Mouse (Mus musculus) cerebellum, adult 9-10 months (tissue): Measurements from ENCODE around the gene Tmpo.

Experiments
- DNase-seq: peaks from one replicate; pipeline ENCODE4 v3.0.0; 2022

The Tmpo gene

GRCm38 (mm10) chr10:91153894-91154503 lies 27.1 kb downstream of the Tmpo start:
- no peak for DNase-seq

GRCm38 (mm10) chr10:91145413-91145812 lies 35.7 kb downstream of the Tmpo start:
- no peak for DNase-seq

GRCm38 (mm10) chr10:91143313-91144230 lies 37.5 kb downstream of the Tmpo start:
- no peak for DNase-seq

- DNase-seq, result no peak
These were observed 38.4 kb downstream of the Tmpo start for GRCm38 (mm10) chr10:91142654-91143191.

- DNase-seq, result peak; percentile 68
These were observed 39.6 kb downstream of the Tmpo start for GRCm38 (mm10) chr10:91141564-91141963.

GRCm38 (mm10) chr10:91139148-91139766 lies 41.9 kb downstream of the Tmpo start:
- no peak for DNase-seq

GRCm38 (mm10) chr10:91138317-91138716 lies 42.8 kb downstream of the Tmpo start:
- DNase-seq, result no peak

- no peak for DNase-seq
These were observed 43.7 kb downstream of the Tmpo start for GRCm38 (mm10) chr10:91137400-91137799.

GRCm38 (mm10) chr10:91135302-91135972 lies 45.7 kb downstream of the Tmpo start:
- no peak for DNase-seq

- no peak for DNase-seq
These were observed 49.5 kb downstream of the Tmpo start for GRCm38 (mm10) chr10:91131565-91131964.

GRCm38 (mm10) chr10:91130792-91131191 lies 50.3 kb downstream of the Tmpo start:
- DNase-seq, result no peak

GRCm38 (mm10) chr10:91128551-91129160 lies 52.5 kb downstream of the Tmpo start:
- no peak for DNase-seq

- DNase-seq, result no peak
These were observed 53.7 kb downstream of the Tmpo start for GRCm38 (mm10) chr10:91127395-91127794.

- no peak for DNase-seq
These were observed 54.3 kb downstream of the Tmpo start for GRCm38 (mm10) chr10:91126618-91127355.

- peak; percentile 97 for DNase-seq
These were observed 57.0 kb downstream of the Tmpo start, which contains the start of gene Slc25a3 for GRCm38 (mm10) chr10:91123828-91124822. Gene Slc25a3 (minus strand): TSS chr10:91124059.

- DNase-seq, result no peak
These were observed 57.8 kb downstream of the Tmpo start for GRCm38 (mm10) chr10:91123281-91123827.

GRCm38 (mm10) chr10:91122646-91123045 lies 58.5 kb downstream of the Tmpo start:
- DNase-seq, result no peak

- no peak for DNase-seq
These were observed 64.2 kb downstream of the Tmpo start for GRCm38 (mm10) chr10:91116958-91117357.

- no peak for DNase-seq
These were observed 71.3 kb downstream of the Tmpo start for GRCm38 (mm10) chr10:91109841-91110240.

- no peak for DNase-seq
These were observed 75.1 kb downstream of the Tmpo start for GRCm38 (mm10) chr10:91105981-91106380.
